Mouse (Mus musculus) adipocyte (in vitro differentiated cells): Measurements from ENCODE around the gene Nrip3.

Experiments used
- DNase-seq: peaks from one replicate; pipeline ENCODE4 v3.0.0-alpha.2; 2016; ENCODE audit warnings: low spot score

Gene Nrip3

DNA sequence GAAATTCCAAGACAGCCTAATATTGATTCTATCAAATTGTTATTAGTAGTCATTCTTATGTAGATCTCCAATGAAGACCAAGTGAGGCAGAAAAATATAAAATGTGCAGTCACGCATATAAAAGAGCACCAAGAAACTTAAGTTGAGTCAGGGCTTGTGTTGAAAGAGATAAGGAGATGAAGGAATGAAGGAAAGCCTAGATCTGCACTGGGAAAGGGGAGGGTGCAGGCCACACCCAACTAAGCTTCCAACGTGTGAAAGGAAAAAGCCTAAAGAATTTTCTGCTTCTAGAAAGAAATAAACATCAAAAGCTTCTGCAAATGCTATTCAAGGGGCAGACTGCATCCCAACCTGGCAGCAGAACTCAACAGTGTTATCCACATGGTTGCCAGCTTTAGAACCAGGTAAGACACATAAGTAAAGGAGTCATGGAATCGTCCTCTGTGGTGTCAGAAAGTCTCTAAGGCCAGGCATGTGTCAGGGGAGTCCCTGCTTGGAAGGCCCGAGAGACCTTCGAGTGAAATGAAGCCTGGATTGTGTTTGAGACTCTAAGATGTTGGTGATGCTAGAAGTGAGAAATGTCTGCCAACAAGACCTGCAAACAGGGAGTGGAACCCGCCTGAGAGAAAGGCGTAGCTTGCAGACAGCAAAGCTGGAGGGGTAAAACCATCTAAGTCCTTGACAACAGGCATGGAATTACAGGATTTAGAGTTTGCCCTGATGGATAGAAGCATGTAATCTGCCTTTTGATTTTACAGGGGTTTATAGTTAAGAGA lies 14.1 kb downstream of the Nrip3 start:
- no peak for DNase-seq

DNA sequence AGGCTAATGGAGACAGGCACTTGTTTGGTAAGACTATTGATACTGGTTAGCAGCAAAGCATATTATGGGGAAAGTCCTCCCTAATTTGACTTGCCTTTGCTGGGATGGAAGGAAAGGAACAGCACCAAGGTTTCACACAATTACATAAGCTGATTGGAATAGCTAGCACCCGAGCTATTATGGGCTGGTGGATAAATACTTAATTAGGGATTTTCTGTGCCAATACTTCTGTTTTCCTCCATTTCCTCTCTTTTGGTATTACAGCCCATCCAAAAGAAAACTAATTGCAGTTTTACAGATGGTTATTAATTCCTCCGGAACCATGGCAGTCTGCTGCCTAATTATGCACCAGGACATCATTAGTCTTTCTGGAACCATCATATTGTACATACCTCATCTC lies 17.8 kb downstream of the Nrip3 start:
- no peak for DNase-seq

DNA sequence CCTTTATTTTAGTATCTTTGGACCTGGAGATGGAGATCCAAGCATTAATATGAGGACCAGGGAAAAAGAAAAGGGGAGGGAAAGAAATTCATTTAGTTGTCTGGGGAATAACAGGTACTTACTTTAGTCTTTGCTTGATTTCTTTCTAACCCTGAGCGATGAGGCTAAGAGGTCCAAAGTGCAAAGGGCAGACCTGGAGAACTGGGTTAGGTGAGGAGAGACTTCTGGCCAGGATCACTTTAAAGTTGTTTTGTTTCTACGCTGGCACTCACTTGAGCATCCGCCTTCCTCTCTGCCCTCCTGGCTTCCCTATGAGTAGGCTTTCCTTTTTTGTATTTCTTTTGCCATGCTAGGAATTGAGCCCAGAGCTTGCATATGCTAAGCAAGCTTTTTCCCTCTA lies 25.5 kb downstream of the Nrip3 start:
- no peak for DNase-seq

DNA sequence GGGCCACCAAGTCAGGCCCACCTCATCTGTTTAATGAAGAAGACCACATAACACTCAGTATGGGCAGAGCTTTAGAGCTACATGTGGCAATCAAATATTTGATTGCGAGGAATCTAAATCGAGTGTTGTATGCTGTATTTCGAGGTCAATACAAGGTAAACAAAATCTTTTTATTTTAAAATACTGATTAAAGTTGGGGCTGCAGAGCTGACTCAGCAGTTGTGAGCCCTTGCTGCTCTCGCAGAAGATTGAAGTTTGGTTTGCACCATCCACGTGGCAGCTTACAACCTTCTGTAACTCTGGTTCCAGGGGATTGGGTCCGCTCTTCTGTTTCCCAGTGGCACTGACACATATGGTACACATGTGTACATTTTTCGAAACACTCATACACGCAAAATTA lies 27.8 kb downstream of the Nrip3 start:
- DNase-seq: no peak

DNA sequence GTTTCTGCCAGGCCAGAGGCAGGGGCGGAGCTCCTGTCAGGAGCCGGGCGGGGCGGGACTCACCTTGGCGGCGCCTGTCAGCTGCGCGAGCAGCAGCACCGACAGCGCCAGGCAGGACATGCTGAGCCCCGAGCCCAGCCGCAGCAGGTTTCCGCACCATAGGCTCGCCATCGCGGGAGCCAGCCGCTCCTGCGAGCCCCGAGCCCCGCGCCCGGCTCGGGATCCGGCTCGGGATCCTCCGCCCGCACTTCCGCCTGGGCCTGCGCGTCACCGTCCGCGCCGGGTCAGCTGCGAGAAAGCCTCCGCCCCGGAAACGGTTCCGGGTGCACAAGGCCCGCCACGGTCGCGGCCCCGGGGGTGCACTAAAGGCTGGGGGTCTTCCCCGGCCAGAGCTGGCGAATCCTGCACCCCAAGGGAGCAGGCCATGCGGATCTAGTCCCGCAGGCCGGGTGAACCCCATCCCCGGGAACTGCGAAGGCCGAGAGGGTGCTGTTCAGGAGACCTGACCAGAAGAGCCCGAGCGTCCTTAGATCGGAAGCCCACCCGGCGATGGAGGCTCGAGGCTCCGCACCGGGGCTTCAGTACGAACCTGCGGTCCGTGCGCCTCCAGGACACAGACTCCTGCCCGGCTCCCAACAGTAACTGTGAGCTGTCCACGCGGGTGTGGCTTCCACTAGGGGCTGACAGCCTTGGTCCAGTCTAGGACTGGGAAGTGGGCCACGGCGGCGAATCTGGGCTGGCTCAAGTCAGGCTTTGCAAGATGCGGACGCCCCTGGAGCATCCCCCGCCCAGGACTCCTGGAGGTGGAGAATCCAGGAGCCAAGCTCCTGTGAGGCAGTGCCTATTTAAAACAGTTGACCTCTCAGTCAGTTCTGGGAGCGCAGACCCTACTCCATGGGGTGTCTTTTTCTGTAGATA lies 29.6 kb downstream of the Nrip3 start, which contains the start of gene Tmem9b:
Tmem9b (minus strand) TSS at position 868 of the 918 bp plus-strand sequence.
- peak; percentile 59 for DNase-seq

DNA sequence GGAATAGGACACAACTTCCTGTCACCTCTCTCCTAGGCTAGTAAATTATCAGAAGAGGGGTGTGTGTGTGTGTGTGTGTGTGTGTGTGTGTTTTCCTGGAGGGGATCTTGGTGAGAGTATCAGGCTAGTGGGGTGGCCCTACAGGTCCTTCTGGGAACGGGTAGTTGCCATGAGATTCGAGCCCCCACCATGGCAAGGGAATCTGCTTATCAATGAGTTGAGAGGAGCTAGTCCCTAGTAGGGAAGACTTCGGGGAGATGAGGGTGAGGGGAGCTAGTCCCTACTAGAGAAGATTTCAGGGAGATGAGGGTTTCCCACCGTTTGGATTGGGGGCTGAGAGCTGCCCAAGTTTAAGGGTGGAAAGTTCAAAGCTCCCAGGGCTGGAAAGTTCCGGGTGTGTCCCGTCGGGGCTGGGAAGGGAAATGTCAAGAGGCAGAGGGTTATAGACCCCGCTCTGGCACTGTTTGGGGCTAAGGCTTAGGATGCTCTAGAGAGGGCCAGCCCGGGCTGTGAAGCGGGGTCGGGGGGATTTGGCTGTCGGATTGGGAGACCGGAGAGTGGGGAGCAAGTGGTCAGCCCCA lies 30.3 kb downstream of the Nrip3 start:
- DNase-seq: no peak

DNA sequence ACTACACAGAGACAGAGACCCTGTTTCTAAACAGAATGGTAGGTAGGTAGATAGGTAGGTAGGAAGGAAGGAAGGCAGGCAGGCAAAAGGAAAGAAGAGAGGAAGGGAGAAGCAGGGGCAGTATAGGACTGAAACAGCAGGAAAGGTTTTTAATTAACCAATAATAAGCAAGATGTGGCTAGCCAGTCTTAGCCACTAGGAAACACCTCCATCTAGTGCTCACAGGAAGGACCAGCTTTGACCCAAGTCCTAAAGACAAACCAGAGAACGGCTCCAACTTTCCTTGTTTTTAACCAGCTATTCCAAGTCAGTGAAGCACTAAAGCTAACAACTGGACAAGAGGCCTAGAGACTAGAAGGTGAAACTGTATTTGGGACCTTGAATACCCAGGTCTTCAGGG lies 34.1 kb downstream of the Nrip3 start:
- DNase-seq: peak; percentile 26

DNA sequence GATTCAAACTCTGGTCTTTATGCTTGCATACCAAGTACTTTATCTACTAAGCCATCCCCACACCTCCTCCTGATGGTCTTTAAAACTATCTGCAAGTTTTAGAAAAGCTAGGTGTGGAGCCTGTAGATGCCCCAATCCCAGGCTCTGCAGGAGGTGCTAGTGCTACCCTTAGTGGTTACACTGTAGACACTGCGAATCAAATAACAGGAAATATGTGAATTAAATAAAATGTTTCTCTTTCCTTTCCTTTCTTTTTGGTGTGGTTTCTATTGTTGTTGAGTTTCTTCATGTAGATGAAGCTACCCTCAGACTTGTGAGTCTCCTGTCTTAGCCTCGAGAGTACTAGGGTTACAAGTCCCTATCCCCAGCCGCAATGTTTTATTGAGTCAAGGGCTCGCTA lies 40.1 kb downstream of the Nrip3 start:
- no peak for DNase-seq

DNA sequence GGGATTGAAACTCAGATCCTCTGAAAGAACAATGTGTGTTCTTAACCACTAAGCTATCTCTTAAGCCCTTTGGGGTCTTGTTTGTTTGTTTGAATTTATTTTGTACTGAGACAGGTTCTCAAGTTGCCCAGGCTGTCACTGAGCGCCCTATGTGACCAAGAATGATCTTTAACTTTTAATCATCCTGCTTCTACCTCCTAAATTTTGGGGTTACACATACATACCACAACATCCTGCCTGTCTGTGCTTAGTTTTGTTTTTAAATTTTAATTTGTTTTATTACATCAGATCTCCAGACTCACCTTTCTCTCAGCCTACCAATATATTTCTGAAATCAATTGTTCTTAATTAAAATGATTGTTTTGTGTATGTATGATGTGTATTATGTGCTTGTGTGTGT lies 40.8 kb downstream of the Nrip3 start:
- no peak for DNase-seq

DNA sequence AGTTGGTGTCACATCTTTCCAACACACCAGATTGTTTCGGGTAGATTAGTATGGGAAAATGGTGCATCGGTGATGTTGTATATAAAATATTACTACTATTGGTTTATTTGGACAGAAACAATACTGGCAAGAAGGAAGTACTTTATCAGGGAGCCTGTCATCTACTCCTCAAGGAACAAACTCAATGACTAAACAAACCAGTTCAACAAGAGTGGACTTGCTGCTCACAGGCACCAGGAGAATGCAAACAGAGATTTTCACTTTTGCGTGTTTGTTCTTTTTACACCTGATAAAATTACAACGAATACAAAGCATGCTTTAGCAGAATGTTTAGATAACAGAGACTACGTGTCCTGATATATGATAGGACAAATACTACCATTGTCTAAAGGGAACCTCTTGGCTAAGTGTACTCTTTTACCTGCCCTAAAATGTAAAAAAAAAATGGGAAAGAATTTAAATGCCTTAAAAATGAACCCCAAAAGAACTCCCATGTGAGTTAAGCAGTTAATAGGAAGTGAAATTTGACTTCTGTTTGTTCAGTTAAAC lies 41.9 kb downstream of the Nrip3 start:
- DNase-seq: no peak

DNA sequence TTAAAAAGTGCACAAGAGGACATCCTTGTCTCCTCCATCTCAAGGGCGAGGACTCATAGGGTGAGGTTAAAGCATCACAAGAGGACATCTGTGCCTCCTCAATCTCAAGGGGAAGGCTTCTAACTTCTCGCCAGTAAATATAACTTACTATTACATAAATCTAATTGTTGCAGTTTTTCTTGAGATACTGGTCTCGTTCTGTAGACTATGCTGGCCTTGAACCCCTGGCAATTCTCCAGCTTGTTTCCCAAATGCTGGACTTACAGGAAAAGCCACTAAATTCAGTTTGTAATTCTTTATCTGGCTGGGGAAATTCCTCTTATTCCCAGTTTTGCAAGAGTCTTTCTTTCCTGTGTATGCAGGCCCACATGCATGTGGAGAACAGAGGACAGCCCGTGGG lies 47.0 kb downstream of the Nrip3 start:
- peak; percentile 30 for DNase-seq

DNA sequence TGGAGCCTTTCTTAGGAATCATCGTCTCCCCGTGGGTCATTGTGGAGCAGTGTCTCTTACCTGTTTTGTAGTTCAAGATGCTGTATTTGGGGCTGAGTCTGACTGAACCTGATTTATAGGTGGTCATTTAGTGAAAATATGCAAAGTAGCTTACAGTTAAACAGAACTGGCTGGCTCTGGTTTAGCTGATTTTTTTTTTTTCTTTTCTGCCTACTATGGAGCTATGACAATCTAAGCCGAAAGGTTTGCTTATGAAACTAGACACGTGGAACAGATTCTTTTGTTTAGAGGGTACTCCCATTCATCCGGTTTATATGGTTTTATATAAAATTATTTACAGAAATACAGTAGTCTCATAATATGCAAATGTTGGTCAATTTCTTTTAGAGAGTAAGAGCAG lies 50.2 kb downstream of the Nrip3 start, which contains the start of gene Ascl3:
Ascl3 (minus strand) TSS at position 101 of the 400 bp plus-strand sequence.
- DNase-seq: no peak

DNA sequence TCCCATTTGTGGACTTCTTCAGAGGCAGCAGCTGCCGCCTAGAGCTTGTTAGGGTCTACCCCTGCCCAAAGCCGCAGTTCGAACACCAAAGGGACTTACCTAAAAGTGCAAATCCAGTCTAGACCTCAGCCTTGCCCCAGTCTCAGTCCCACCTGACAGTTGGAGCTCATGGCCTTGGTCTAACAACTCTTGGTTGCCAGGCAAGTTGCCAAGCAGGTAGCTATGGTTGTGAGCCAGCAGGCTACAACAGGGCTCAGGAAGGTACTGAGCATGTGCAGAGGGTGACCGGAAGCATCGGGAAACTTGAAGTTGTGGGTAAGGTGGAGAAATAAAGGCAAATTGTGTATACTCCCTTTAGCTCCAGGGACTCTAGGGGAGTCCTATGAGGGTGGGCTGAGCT lies 58.1 kb downstream of the Nrip3 start, which contains the start of gene BC051019:
BC051019 (minus strand) TSS at position 154 of the 400 bp plus-strand sequence.
- DNase-seq: no peak

DNA sequence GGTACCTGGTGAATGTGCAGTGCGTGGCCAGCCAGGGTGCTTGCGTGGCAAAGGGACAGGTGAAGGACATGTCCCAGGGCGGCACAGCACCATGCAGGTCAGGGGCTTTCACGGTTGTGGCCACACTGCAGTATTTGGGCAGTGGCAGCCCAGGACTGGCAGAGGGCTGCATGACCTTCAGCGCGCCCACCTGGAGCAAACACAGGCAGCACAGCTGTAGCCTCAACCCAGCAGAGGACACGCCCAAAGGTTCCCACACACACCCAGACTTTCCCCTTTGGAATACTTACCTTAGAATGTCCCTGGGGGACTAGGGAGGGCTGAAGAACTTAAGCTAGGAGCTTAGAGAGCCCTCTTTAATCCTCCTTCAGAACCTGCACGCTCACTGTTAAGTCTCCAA lies 58.7 kb downstream of the Nrip3 start:
- DNase-seq: no peak

DNA sequence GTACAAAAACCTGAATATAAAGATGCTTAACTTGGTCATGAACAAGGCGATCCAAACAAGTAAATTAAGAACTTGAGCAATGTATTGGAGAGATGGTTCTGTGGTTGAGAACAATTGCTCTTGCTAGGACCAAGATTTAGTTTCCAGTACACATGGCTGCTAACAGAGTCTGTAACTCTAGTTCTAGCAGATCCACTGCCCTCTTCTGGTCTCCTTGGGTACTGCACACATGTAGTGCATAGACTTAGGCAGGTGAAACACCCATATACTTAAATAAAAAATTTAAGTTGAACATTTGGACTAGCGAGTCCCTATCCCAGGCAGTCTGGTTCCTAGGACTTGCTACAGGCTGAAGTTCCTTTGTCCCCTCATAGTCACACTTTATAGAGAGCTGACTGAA lies 59.2 kb downstream of the Nrip3 start:
- no peak for DNase-seq

DNA sequence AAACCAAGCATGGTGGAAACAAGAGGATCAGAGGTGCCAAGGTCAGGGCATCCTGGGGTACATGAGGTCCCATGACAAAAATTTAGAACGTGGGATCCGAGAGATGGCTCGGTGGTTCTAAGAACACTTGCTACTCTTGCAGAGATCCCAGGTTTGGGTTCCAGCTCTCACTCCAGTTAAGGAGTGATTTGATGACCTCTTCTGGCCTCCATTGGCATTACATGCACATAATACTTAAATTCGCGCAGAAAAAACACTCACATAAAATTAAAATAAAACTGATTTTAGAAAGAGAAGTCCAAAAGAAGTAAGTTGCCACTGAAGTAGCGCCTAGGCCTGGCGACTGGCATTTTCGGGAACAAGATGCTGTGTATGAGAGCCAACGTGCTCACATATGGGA lies 62.5 kb downstream of the Nrip3 start:
- DNase-seq: peak; percentile 63

DNA sequence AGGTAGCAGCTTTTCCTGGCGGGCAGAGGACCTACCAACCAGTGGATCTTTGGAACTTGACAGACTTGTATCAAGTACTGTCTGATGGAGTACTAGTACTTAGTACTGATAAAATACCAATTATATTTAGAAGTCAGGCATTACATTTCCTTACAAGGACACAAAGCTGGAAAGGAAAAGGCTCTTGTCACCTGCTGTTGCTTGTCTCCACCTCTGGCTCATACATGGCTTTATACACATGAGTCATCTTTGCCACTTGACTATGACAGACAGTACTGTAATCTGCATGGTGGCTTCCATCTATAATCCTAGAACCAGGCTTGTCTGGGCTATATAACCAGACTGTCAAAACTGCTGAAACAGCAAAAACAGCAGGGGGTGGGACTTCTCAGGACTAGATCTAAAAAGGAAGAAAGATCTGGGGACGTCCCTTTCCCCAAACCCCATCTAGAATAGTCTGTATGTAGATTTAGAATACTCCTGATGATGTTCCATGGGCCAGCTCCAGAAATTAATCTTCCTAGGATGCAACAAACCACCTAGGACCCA lies 68.3 kb downstream of the Nrip3 start:
- DNase-seq: no peak

DNA sequence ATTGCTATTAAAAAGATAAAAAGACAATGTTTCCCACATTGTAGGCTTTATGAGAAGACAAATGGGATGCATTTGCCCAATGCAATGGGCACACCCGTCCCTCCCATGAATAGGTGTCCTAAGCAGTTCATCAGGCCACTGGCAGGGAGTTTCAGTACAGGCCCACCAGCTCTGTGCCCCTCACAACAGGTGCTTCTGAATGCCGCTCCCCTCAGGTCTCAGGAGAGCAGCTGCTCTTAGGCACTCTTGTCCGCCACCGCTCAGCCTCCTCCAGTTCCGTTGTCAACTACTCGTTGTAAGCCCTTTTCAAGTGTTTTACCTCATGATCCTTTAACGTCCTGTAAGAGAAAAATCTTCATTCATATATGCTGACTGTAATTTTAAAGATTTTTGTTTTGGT lies 69.6 kb downstream of the Nrip3 start:
- no peak for DNase-seq

DNA sequence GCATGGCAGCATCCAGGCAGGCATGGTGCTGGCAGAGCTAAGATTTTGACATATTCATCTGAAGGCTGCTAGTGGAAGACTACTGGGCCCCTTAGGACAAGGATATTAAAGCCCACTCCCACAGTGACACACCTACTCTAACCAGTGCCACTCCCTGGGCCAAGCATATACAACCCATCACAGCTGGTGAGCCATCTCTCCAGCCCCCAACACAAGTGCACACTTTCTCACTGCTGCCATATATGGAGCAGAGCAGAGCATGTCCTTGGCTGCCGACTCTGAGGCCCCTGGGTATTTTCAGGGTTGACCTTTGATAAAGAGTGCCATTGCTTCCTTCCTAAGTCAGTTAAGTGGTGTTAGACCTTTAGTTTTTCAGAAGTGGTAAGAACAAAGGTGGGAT lies 71.8 kb downstream of the Nrip3 start:
- DNase-seq: no peak

DNA sequence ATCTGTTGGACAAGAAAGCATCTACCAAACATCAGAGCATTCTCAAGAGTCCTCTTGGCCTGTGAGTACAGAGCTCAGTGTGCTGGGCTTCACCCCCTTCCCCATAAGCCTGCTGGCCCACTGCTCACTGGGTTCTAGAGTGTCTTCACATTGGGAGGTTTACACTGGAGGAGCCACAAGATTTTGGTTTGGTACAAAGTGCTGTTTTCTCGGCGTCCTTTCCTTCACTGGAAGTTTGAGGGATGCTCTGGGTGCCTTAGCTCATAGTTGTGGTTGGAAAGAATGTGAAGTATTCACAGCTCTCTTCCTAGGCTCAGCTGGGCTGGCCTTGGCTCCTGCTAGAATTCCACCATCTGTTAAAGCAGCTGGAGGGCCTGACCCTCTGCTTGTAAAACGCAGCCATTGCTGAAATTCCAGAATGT lies 72.9 kb downstream of the Nrip3 start:
- DNase-seq: peak; percentile 21
